Mouse (Mus musculus): ENCODE data around the gene Dtx4.
A peak's percentile ranks its signal among the peaks of the same experiment; 100 is the strongest.

The Dtx4 gene

DNA sequence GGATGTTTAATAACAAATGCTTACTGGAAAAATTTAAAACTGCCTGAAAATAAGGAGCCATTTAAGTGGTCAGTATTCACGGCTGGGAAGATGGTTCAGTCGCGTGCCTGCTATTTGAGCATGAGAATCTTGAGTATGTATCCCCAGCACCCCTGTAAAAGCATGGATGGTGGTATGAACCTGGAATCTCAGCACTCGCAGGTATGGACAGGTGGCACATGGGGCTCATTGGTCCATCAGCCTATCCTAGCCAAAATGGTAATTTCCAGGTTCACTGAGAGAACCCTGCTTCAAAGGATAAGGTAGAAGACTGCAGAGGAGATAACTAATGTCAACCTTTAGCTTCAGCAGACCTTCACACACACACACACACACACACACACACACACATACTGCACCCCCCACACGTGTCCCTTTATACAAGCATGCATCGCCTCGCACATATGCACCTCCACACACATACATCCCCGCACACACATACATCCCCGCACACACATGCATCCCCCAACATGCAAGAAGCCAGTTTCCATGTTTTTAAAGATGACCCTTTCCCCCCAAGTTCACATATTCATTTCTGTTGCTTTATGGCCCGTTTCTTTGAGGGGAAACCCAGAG, 35.6 kb downstream of the Dtx4 start:
- DNase-seq: no peak

DNA sequence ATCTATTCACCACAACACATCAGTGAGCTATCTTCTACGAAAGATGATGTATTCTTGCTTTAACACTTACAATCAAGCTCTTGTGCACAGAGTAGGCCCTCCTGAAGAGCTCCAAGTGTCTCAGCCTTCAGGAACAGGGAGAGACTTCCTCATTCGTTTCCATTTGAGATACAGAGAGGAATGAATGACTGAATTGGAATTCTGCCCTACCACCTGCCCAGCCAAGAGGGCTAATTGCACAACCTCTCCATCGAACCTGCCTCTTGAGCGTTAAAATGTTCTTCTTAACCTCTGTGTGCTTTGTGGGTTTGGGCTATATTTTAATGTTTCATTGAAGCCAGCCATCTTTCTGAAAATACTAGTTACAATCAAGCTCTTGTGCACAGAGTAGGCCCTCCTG, 36.6 kb downstream of the Dtx4 start:
- no peak for DNase-seq

DNA sequence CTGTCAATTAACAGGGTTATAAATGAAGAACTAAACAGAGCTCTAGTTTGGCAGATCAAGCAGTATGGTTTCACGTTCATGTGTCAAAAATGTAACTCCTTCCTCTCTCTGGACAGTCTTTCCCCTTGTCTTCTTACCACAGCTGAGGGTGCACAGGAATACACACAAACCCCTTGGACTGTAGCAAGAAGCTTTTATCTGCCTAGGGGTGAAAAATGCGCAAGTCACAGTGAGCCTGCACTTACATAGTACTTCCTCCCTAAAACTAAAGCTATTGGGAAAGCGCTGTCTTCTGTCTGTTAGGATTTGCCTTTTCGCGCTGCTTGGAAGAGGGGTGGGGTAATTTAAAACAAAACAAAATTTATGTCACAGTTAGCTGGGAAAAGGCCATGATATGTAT, 37.1 kb downstream of the Dtx4 start:
- DNase-seq: no peak

DNA sequence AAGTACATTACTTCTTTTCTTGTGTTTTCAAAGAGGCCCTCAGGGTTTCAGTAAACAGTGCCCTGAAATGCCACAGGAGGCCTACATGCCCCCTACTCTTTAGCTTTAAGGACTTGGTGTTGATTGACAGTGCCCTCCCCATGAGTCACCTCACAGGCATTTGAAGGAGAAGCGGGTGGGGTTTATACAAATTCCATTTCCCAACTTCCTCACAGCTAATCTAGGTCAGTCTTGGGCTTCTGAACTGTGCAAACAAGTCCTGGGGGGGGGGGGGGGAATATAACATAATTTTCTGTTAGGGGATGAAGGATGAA, 37.6 kb downstream of the Dtx4 start:
- DNase-seq: no peak

DNA sequence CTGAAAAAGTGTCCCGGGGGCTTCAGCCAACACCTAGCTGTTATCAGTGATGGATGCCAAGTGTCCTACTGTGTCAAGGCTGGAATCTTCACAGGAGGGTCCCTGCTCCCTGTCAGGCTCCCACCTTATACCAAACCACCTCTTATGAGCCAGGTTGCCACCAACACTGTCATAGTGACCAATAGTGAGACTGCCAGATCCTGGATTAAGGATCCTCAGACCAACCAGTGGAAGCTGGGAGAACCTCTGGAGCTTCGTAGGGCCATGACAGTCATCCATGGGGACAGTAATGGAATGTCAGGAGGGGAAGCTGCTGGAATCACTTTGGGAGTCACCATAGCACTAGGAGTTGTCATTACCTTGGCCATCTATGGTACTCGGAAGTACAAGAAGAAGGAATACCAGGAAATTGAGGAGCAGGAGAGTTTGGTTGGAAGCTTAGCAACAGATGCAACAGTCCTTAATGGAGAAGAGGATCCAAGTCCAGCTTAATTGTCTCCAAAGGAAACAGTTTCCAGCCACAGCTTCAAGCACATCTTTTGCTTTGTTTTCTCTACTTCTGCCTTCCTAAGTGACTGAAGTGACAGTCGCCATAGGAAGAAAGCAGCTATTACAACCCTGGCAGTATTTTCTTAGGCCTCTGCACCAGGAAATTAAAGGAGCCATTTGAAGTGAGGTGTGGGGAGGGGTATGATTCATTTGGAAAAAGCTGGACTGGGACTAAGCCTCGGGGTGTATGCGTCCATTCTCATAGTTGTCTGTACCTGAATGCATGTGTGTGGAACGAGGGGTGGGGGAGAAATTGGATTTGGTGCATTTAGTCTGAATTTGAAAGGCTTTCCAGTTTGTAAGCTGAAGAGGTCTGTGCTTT, 38.2 kb downstream of the Dtx4 start:
- DNase-seq: no peak

DNA sequence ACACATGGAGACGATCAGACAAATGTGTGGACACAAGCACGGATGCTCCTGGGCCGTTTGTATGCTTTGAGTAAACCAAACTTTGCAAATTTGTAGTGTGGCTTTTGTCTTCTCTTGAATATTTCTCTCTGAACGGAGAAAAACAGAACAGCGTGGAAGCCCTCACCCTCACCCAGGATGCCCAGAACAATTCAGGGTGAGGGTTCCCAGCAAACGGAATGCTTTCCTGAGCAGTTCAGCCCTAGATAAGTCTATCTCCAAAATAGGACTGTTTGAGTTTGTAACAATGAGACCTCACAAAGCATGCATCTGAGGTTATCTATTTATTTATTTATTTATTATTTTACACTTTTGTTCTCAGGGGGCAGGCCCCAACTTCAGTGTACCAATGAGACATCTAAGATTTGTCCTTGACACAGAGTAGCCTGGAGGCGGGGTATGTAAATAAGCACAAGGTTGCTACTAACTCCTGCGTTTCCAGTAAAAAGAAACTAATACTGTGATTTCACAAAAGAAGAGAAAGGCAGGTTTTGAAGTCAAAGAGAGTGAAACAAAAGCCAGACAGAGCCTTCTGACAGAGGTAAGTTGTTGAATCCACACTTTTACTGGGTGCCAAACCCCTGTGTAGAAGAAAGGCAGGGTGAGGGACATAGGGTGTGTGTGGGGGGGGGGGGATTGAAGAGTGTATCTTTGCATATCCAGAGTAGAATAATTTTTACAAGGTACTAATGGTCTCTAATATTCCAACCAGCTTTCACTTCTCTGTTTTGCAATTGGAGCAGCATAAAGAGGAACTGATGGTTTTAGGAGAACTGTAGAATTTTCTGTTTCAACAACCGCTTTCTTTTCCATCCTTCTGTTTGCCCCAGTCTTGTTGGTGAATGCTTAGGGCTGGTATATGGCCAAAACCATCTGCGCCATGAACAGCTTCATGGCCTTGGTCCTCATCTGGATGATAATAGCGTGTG, 40.7 kb downstream of the Dtx4 start, which contains the start of gene Mpeg1:
TSS of gene Mpeg1 (plus strand) at position 498 of the 968 bp plus-strand sequence.
- no peak for DNase-seq

DNA sequence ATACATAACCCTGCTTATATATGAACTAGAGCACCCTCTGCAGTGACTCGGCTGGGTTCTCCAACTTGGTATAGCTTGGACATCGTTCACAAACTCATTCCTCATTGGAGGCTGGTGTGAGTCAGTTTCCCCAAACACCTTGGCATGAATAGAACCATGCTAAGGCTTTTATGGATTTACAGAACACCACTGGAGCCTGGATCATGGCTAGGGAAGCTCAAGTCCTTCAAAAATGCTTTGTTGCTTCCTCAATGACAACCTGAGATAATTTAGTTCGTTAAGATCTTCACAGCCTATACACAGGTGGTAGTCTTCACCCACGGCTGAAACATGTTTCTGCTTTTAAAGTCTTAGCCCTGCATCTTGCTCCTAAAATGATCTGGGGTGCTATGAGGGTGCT, 41.7 kb downstream of the Dtx4 start:
- DNase-seq: no peak

DNA sequence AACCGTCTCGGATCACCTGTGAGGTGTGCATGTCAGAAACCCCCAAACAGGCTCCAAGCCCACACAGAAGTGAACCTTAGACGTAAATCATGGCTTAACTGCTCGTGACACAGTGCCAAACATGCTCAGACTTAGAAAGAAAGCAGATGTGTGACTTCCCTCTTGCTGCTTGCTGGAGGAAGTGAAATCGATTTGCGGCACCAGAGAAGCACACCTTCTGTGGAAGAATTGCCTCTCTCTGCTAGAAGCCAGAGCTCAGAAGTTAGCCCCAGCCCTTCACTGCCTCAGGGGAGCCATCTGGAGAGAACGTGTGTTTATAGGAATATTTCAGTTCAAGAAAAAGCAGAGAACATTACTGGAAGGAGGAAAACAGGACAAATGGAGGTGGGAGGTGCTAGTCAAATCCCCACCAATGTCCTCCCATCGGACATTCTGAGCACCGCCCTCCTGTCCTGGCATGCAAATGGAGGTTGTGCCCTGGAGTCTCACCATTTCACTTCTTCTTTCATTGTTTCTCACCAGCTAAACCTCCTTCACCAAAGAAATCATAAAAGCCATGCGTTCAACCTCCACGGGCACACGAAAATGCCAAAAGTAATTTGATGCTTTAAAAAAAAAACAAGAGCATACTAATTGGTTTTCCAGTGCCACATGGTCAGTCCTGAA, 43.7 kb downstream of the Dtx4 start:
- DNase-seq: no peak

DNA sequence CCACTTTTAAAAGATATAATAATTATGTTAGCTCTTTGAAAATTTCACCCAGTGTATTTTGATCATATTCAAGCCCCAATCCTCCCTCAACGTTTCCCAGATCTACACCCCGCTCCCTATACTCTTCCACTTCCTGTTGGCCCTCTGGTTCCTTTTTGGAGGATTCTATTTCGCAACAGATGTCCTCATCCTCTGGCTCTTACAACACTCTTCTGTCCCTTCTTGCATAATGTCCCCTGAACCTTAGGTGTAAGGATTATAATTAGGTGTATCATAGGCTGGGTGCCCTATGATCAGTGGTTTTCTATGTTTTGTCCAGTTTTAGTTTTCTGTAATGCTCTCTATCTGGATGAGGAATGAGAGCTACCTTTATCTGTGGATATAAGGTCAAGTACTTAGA, 56.2 kb downstream of the Dtx4 start:
- DNase-seq: no peak

DNA sequence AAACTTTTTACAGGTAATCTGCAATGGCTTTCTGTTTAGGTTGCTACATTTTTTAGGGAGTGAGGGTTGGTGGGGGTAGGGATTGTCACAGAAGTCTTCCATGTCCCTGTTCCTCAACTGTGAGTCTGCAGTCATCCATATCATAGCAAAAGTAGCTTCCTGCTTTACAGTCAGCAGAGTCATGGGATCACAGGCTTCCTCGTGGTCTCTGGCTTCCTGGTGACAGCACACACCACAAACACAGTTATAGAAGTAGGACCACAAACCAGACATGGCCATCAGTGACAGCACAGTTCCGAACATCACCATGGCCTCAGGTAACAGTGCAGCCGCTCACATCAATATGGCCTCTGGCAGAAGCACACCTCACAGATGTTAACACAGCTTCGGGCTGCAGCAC, 58.7 kb downstream of the Dtx4 start:
- no peak for DNase-seq

DNA sequence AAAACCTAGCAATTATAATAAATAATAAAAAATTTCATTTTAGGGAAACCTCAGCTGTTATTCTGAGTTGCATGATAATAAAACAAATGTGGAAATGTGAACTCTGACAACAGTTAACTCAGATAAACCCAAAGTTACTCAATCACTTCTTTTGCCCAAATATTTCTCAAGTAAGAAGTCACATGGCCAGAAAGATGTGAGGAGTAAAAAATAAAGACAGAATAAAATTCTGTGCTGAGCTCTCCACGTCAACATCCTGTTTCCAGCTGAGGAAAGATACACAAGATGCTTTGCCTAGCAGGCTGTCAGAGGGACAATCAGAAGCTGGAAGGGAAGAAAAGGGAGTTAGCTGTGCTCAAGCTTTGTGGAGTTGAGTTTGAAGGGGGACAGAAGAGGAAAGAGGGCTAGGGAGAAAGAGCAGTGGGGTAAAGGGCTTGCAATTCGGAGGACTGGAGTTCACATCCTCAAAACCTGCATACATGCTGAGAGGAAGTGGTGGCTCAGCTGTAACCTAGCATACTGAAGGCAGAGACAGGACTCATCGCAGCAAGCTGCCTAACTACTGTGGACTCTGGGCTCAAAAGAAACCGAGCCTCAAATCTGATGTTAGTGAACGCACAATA, 61.0 kb downstream of the Dtx4 start:
- no peak for DNase-seq

DNA sequence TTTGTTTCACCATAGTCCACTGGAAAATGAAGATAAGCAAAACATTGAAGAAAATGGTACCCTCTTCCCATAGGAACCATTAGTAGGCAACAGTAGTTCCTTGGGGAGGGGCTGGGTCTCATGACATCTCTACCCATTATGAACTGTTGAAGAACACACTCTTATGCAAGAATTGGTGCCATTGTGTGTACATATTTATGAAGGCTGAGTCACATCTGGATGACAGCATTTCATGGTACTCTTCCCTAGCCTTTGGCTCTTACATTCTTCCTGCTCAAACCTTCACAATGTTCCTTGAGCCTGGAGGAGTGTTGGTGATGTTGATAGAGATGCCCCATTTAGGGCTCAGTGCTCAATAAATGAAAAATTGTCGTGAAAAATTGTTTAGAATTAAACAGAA, 61.7 kb downstream of the Dtx4 start:
- no peak for DNase-seq

DNA sequence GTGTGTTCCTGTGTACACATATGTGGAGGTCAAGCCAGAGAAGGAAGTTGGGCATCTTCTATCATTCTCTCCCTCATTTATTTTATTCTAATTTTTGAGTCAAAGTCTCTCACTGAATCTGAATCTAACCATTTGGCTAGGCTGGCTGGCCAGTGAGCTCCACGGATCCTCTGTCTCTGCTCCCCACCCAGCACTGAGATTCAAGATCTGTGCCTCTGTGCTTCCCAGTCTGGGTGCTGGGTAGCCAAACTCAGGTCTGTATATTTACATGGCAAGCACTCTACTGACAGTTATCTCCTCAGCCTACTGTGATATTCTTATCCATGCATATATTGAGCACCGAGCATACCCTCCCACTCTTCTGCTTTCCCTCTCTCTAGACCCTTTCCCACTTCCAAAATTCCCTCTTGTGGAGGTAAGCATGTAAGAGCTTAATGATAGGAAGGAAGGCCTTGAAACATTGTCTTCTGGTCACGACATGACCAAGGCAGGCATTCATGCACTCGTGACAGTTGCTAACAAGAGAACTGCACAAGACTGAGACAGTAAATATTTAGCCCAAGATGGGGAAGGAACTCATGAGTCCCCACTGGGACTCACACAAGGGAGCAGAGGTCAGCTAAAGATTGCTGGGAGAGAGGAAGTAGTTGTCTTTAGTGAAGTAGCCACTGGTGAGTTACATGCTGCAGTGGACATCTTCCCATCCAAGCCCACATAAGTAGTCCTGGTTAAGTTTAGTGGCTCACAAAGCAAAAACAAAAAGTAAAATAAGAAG, 65.3 kb downstream of the Dtx4 start:
- DNase-seq: no peak

DNA sequence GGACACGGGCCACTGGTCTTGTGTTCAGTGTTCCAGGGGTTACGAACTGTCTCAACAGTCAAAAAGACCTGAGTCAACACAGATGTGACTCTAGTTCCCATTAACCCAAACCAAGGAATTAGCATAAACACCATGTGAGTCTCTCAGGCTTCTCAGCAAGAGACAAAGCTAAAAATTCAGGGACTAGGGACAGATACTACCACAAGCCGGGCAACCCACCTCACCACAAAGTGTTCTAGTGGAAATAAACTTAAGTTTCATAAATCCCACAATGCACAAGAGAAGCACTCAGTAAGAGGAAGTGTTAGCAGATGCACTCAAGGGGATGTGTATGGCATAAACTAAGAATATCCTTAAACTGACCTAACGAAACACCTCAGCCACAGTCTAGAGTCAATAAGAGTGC, 66.2 kb downstream of the Dtx4 start:
- no peak for DNase-seq

DNA sequence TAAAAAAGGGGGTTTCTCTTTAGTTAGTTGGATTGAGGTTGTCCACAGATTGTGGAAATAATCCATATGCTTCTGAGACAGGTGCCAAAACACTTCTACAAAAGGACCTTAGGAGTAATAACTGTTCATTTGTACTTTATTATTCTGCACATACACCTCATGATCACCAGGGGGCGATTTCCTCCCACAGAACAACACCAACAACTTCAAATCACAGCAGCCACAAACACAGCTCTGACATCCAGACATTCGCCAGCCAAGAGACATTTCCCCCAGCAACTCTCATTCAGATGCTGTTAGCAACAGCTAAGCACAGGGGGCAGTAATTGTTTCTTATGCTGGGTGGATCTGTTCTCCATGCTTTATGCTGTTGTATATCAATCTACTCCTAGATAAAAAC, 68.2 kb downstream of the Dtx4 start:
- DNase-seq: peak; percentile 21 to 25

DNA sequence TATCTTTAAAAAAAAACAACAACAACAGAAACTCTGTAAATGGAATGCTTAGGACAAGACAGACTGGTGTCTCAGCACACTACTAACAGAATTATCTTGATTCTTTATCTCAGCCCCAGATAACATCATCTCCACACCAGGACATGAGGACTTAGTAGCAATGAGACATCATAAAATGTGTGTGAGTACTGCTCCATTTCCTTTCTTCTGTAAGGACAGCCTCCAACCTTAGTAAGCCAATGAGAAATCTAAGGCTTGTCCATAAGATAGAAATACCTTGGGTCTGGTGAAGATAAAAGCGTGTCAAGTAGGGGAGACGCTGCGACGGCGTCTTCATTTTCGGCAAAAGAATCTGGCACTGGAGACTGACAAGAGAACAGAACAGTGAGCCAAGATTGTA, 73.6 kb downstream of the Dtx4 start, which contains the start of gene Pfpl:
TSS of gene Pfpl (plus strand) at position 301 of the 400 bp plus-strand sequence.
- no peak for DNase-seq

DNA sequence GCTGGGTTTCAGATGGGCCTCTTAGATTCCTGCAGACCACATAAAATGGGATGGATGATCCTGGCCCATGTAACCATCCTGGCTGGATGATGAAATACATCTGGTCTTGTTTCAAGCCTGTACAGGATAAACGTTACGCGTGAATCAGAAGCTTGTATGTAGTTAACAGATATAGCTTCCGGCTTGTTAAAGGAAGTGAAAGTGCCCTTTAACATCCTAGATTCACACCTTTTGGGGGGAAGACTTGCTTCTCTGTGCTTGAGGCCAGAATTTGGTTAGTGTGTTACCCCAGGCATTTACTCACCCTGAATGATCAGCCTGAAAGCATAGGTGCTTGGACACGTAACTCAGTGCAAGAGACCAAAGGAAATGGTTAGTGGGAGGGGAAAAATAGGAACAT, 74.2 kb downstream of the Dtx4 start:
- DNase-seq: no peak

DNA sequence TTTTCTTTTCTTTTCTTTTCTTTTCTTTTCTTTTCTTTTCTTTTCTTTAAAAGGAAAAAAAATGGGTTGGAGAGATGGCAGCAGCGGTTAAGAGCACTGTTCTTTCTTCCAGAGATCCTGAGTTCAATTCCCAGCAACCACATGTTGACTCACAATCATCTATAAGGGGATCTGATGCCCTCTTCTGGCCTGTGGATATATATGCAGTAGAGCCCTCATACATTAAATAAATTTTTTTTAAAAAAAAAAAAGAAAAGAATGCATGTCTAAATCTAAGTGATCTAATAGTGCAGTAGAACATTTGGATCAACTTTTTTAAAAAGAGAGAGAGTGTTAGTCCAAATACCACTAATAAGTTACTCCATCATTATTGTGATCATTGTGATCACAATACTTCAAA, 79.6 kb downstream of the Dtx4 start:
- no peak for DNase-seq

DNA sequence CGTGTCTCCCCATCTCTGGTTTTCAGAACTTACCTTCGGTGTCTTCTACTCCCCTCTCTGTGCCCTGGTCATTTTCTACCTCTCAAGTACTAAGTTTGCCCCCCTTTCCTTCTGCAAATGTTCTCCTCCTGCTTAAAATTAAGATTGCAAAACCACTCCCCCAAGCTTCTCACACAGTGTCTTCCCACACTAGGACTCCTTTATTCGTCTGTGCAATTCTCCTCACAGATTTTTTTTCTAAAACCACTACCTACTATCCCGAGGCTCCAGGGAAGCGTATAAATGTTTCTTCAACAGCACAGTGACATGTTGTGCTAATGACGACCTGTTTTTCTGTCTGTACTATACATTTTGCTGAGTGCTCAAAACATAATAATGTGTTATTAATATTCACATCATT, 80.7 kb downstream of the Dtx4 start:
- DNase-seq: no peak

DNA sequence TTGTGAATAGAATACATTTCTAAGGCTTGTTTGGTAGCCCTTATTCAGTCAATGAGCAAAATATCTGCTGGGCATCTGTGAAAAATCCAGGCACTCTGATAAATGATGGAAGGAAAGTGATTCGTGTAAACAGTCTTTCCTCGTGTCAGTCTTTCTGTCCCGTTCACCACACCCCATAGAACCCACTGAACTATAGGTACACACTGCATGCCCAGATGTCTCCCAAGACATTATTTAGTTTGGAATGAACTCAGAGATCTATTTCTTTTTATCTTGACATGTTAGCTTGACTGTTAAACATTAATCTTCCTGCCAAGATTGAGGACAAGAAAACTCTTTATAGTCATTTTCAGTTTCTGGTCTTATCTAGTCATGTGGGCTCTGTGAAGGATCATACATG, 82.9 kb downstream of the Dtx4 start:
- DNase-seq: no peak

DNA sequence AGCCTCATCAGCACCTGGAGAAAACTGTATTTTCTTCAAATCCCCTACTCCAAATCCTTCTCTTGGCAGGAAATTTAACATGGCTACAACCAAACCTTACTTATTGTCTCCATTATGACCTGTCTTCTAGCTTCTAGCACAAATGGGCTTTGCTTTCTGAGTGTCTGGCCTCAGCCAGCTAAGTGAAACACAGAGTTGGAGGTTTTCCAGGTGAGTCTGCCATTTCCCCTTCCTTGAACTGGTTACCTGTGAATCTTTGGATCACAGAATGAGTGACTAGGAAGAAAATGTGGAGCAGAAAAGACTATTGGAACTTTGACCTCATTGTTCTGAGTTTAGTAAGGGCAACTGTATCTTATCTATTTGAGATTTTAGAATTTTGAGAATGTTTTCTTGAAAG, 83.9 kb downstream of the Dtx4 start, which contains the start of gene Olfr1441:
TSS of gene Olfr1441 (plus strand) at position 73 of the 400 bp plus-strand sequence.
- no peak for DNase-seq

All from cerebellum, postnatal 14 days (tissue).